Comparison of ENCODE assay signal across 13 mouse cellular contexts in the genomic region with DNA sequence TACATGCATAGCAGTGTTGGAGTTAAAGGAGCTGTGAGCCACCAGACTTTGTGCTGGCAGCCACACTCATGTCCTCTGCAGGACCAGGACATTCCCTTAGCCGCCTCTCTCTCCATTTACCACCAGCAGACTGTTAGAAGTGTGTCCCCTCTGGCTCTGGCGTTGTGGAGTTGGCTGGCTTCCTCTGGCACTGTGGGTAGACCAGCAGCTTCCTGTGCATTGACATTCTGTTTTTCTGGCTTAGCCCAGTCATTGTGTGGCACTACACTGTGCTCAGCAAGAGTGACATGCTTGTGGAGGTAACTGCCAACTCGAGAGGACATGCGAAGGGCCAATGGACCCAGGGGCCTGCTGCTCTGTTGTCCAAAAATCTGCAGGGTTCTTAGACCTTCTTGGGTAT. TPM values are rescaled to one million over a fixed set of nuclear protein-coding genes. Genes with fewer than 3 reads are reported as not detected.
DNase-seq lines count a peak whose midpoint lies in the region; ATAC-seq and TF ChIP-seq lines count a peak whose summit lies in the region.
"Had no signal": no experiment of that assay in that cellular context is flagged by ENCODE, and none has a peak within 500 bp of the region (broad histone marks: within the 10 kb centered on the region; RNA-seq: fewer than 3 reads in every experiment).

No protein-coding gene starts in this region.

- no peak for TF ChIP-seq POLR2A in olfactory bulb, adult 2 months (IDR thresholded peaks at IDR 0.05; ENCODE audit: insufficient read depth, low read depth, low read length)

- no peak overlapping the region for H3K4me3 ChIP-seq in forebrain, embryonic 15.5 days
- H3K4me3 ChIP-seq in forebrain, embryonic 14.5 days (ENCODE audit: low read depth, low read length) = no peak overlapping the region
- no peak overlapping the region for H3K4me3 ChIP-seq in limb, embryonic 15.5 days
- no peak overlapping the region for H3K4me3 ChIP-seq in limb, embryonic 10.5 days
- no peak overlapping the region for H3K4me3 ChIP-seq in olfactory bulb, adult 2 months (ENCODE audit: insufficient read depth, low read depth, low read length)
- H3K4me3 ChIP-seq: kidney, embryonic 15.5 days had no signal

- H3K36me3 ChIP-seq in forebrain, embryonic 15.5 days = peaks cover 50% of the 10 kb centered on the region
- H3K36me3 ChIP-seq in forebrain, embryonic 14.5 days (ENCODE audit: control insufficient read depth, insufficient read depth, low read length) = peaks cover 84% of the 10 kb centered on the region
- H3K36me3 ChIP-seq in limb, embryonic 15.5 days = peaks cover 76% of the 10 kb centered on the region
- peaks cover 87% of the 10 kb centered on the region for H3K36me3 ChIP-seq in limb, embryonic 10.5 days

- WGBS in forebrain, embryonic 15.5 days = 84% methylated on average over 4 of the region's 4 CpGs
- 92% methylated on average over 4 of the region's 4 CpGs for WGBS in forebrain, embryonic 14.5 days
- WGBS in limb, embryonic 15.5 days = 78% methylated on average over 4 of the region's 4 CpGs
- WGBS in limb, embryonic 10.5 days = 91% methylated on average over 4 of the region's 4 CpGs
- 32% methylated on average over 4 of the region's 4 CpGs for WGBS in olfactory bulb, adult 2 months

- 0 out of 2 replicates have a peak, but pooled peaks have one; percentile 38 for ATAC-seq in forebrain, embryonic 15.5 days (replicated peaks)
- ATAC-seq in forebrain, embryonic 14.5 days = no peak
- no peak for ATAC-seq in limb, embryonic 15.5 days (ENCODE audit: insufficient number of reproducible peaks, low FRiP score, low TSS enrichment, low read depth)

- no peak for TF ChIP-seq CTCF in olfactory bulb, adult 2 months (IDR thresholded peaks at IDR 0.05; ENCODE audit: insufficient read depth, low read depth, low read length)

- H3K9ac ChIP-seq in forebrain, embryonic 15.5 days (replicated peaks) = no peak overlapping the region
- H3K9ac ChIP-seq in forebrain, embryonic 14.5 days (ENCODE audit: low read length) = no peak overlapping the region
- no peak overlapping the region for H3K9ac ChIP-seq in limb, embryonic 15.5 days
- H3K9ac ChIP-seq: kidney, embryonic 15.5 days had no signal

- no peaks in the 10 kb centered on the region for H3K27me3 ChIP-seq in forebrain, embryonic 15.5 days
- no peaks in the 10 kb centered on the region for H3K27me3 ChIP-seq in forebrain, embryonic 14.5 days (replicated peaks; ENCODE audit: control insufficient read depth, insufficient read depth, low read length)
- H3K27me3 ChIP-seq in limb, embryonic 15.5 days = no peaks in the 10 kb centered on the region
- H3K27me3 ChIP-seq in limb, embryonic 10.5 days (ENCODE audit: low read depth, poor library complexity, severe bottlenecking) = no peaks in the 10 kb centered on the region
- H3K27me3 ChIP-seq: kidney, embryonic 15.5 days had no signal

- no peaks in the 10 kb centered on the region for H3K4me1 ChIP-seq in forebrain, embryonic 15.5 days
- no peaks in the 10 kb centered on the region for H3K4me1 ChIP-seq in forebrain, embryonic 14.5 days (ENCODE audit: control insufficient read depth, insufficient read depth, low read length)
- no peaks in the 10 kb centered on the region for H3K4me1 ChIP-seq in limb, embryonic 15.5 days
- no peaks in the 10 kb centered on the region for H3K4me1 ChIP-seq in limb, embryonic 10.5 days
- peaks cover 4% of the 10 kb centered on the region; the same call in 1 of the 2 replicates for H3K4me1 ChIP-seq in olfactory bulb, adult 2 months (ENCODE audit: control insufficient read depth, insufficient read depth, low read length)
- H3K4me1 ChIP-seq: kidney, embryonic 15.5 days had no signal

- H3K4me2 ChIP-seq in forebrain, embryonic 15.5 days (replicated peaks) = no peak overlapping the region
- H3K4me2 ChIP-seq in forebrain, embryonic 14.5 days (ENCODE audit: low read length) = no peak overlapping the region
- no peak overlapping the region for H3K4me2 ChIP-seq in limb, embryonic 15.5 days
- H3K4me2 ChIP-seq: kidney, embryonic 15.5 days had no signal

- no peak overlapping the region for H3K27ac ChIP-seq in forebrain, embryonic 15.5 days (replicated peaks)
- H3K27ac ChIP-seq in forebrain, embryonic 14.5 days (ENCODE audit: low read depth, low read length) = no peak overlapping the region
- peak overlapping the region; percentile 22; the same call in 1 of the 2 replicates for H3K27ac ChIP-seq in limb, embryonic 15.5 days
- no peak overlapping the region for H3K27ac ChIP-seq in limb, embryonic 10.5 days
- 0 out of 2 replicates have a peak overlapping the region, but pooled peaks have one; percentile 14 for H3K27ac ChIP-seq in olfactory bulb, adult 2 months (ENCODE audit: insufficient read depth, low read depth, low read length)
- H3K27ac ChIP-seq: kidney, embryonic 15.5 days had no signal

- no peak for DNase-seq in forebrain, embryonic 14.5 days (ENCODE audit: low spot score)
- DNase-seq in limb, embryonic 10.5 days (ENCODE audit: low spot score) = no peak
- DNase-seq in cerebellum, adult 9-10 months = peak; percentile 89
- DNase-seq in spleen, adult 12 weeks (ENCODE audit: low spot score) = no peak
- no peak for DNase-seq in thymus, adult 18-20 months
- DNase-seq: adrenal gland, adult 8-10 months; embryo, embryonic 11 days; heart, postnatal 36 days; right cerebral cortex, adult 18-20 months had no signal

- H3K9me3 ChIP-seq in forebrain, embryonic 15.5 days = no peaks in the 10 kb centered on the region
- H3K9me3 ChIP-seq in forebrain, embryonic 14.5 days (replicated peaks; ENCODE audit: control insufficient read depth, low read length) = no peaks in the 10 kb centered on the region
- no peaks in the 10 kb centered on the region for H3K9me3 ChIP-seq in limb, embryonic 15.5 days
- H3K9me3 ChIP-seq in limb, embryonic 10.5 days (replicated peaks) = no peaks in the 10 kb centered on the region
- H3K9me3 ChIP-seq: kidney, embryonic 15.5 days had no signal

RNA-seq across cellular contexts. Expression of a gene that starts 47.4 kb away (rescaled TPM):
- polyA plus RNA-seq in forebrain, embryonic 15.5 days (2015; fragmentation: Nextera tagmentation; extraction: Ambion mirVana) = 19.9 and 20.5 TPM in 2 replicates
- 10.3 and 12.1 TPM in 2 replicates for polyA plus RNA-seq in forebrain, embryonic 14.5 days (2014; fragmentation: Nextera tagmentation; extraction: Ambion mirVana)
- polyA plus RNA-seq in limb, embryonic 15.5 days (2015; fragmentation: Nextera tagmentation; extraction: Ambion mirVana) = 38.0 and 45.8 TPM in 2 replicates
- 42.5 and 43.0 TPM in 2 replicates for polyA plus RNA-seq in limb, embryonic 10.5 days (2016; fragmentation: Nextera tagmentation; extraction: Ambion mirVana)
- not detected in 2 replicates for polyA plus RNA-seq in olfactory bulb, adult 2 months (2012; ENCODE audit: insufficient read depth, insufficient read length, low replicate concordance, missing spikeins)

Comparison
In these comparisons a context has a peak if more than half of its experiments do, and no peak if none do; other contexts are left out.
1. H3K27ac ChIP-seq: peak in limb, embryonic 15.5 days (single experiment) and olfactory bulb, adult 2 months (single experiment); none in forebrain, embryonic 15.5 days (single experiment), forebrain, embryonic 14.5 days (single experiment) and limb, embryonic 10.5 days (single experiment).